Mouse (Mus musculus) stomach, embryonic 14.5 days (tissue): Measurements from ENCODE around the gene Actl6a. TPM values are rescaled to one million over a fixed set of nuclear protein-coding genes. Genes with fewer than 3 reads are reported as not detected.
"Not testable (repeated sequence)": the region's sequence is repeated elsewhere in the genome, so short reads cannot be mapped to it uniquely, and the experiment has no call there.

ENCODE experiments used
- ATAC-seq: fragments of 200-750 bp; cut with Nextera tagmentation; 2 replicates; pipeline ENCODE4 v1.8.0; 2017; ENCODE audit warnings: low read depth, moderate TSS enrichment; ENCODE audit not compliant: insufficient number of reproducible peaks, insufficient read depth, low FRiP score
- H3K27ac ChIP-seq: fragments of 300-500 bp; sonication (generic); 2 replicates; pipeline ENCODE4 v1.5.1; 2014; ENCODE audit warnings: mild to moderate bottlenecking, low read length, moderate library complexity, mixed read lengths
- H3K27me3 ChIP-seq: fragments of 300-500 bp; sonication (generic); 2 replicates; pipeline ENCODE4 v1.6.1; 2014; ENCODE audit warnings: low read length, control low read depth, mixed read lengths; ENCODE audit not compliant: control insufficient read depth, insufficient read depth
- H3K36me3 ChIP-seq: fragments of 300-500 bp; sonication (generic); 2 replicates; pipeline ENCODE4 v1.6.1; 2014; ENCODE audit warnings: mild to moderate bottlenecking, control low read depth, low read length, moderate library complexity, mixed read lengths; ENCODE audit not compliant: control insufficient read depth, insufficient read depth
- H3K4me1 ChIP-seq: fragments of 300-500 bp; sonication (generic); 2 replicates; pipeline ENCODE4 v1.6.1; 2014; ENCODE audit warnings: low read length, control low read depth, mixed read lengths; ENCODE audit not compliant: control insufficient read depth, insufficient read depth
- H3K4me2 ChIP-seq: fragments of 300-500 bp; sonication (generic); replicated peaks from 2 replicates; pipeline ENCODE4 v1.6.1; 2014; ENCODE audit warnings: low read depth, low read length, control low read depth
- H3K4me3 ChIP-seq: fragments of 300-500 bp; sonication (generic); 2 replicates; pipeline ENCODE4 v1.5.1; 2014; ENCODE audit warnings: low read depth, low read length, control low read depth
- H3K9ac ChIP-seq: fragments of 300-500 bp; sonication (generic); replicated peaks from 2 replicates; pipeline ENCODE4 v1.6.1; 2014; ENCODE audit warnings: low read depth, mild to moderate bottlenecking, control low read depth, low read length, moderate library complexity, mixed read lengths
- H3K9me3 ChIP-seq: fragments of 300-500 bp; sonication (generic); 2 replicates; pipeline ENCODE4 v1.6.1; 2016; ENCODE audit warnings: low read depth, low read length, control low read depth; ENCODE audit not compliant: control insufficient read depth
- WGBS: fragments of 180-500 bp; shearing (Covaris S2); extraction: QIAGEN DNeasy Blood & Tissue Kit; methylation state at CpG from one replicate; pipeline ENCODE4 v1.1.7; 2014; 5-methylcytosine and 5-hydroxymethylcytosine counted together
- polyA plus RNA-seq: library from polyadenylated mRNA; unstranded; fragments of >200 nt; fragmentation: Nextera tagmentation; extraction: Ambion mirVana; gene quantifications from 2 replicates; pipeline ENCODE4 v1.2.1, GENCODE M21; 2014

Gene Actl6a
- polyA plus RNA-seq, result 151 and 154 TPM in 2 replicates

GRCm38 (mm10) chr3:32705647-32706348 lies at the start of gene Actl6a:
TSS of gene Actl6a (plus strand) at chr3:32706298.
- H3K4me1 ChIP-seq, H3K36me3 ChIP-seq, H3K9ac ChIP-seq, H3K4me2 ChIP-seq, H3K27ac ChIP-seq, ATAC-seq, H3K27me3 ChIP-seq, H3K9me3 ChIP-seq, H3K4me3 ChIP-seq: not testable (repeated sequence)
- 80% methylated on average over 9 of the region's 9 CpGs for WGBS

DNA sequence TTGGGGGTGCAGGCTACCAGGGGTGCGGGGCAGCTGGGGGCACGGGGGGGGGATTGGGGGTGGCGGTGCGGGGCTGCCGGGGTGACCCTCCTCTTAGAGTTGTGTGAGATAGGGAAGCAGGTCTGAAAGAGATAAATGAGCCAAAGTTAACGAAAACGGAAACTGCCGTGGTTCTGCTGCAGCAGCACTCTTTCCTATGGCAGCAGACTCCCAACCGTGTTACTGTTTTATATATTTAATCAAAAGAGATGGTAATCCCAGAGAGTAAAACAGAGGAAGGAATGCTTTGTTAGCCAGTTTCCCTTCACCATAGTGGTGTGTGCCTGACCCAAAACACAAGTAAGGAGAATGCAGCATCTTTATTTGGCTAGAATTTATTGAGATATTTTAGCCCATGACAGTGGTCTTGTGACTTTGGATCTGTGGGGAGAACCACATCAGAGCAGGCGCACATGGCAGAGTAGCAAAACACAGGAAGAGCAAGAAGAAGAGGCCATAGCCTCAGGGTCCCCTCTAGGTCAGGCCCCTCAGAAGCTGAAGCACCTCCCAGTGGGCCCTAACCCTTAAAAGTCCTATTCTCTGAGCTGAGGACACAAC lies 49.6 kb upstream of the Actl6a start:
- Histone ChIP-seq H3K27ac (no peak overlapping the region), H3K36me3 (no peaks in the 10 kb centered on the region), H3K9me3 (no peaks in the 10 kb centered on the region), H3K4me3 (no peak overlapping the region), H3K27me3 (no peaks in the 10 kb centered on the region), H3K4me1 (no peaks in the 10 kb centered on the region), H3K4me2 (no peak overlapping the region), H3K9ac (no peak overlapping the region)
- ATAC-seq, result no peak
- WGBS, result 63% methylated on average over 10 of the region's 10 CpGs

DNA sequence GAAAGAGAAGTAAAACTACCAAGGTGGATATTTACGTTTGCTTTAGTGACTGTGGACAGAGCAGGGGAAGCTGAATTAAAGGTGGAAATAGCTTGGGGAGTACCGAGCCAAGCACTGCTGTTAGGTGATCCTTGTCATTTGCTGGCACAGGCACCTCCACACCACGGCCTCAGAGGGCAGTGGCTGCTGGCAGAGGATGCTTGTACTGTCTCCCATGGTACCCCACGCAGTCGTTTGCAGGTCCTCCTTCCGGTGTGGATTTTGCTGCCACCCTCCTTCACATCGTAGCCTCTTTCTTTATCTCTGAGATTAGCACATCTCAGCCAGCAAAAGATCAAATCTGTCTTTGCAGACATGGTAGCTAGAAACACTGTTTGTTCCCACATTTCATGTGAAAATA lies 47.7 kb upstream of the Actl6a start:
- Histone ChIP-seq H3K36me3 (no peaks in the 10 kb centered on the region), H3K27me3 (no peaks in the 10 kb centered on the region), H3K27ac (no peak overlapping the region), H3K4me3 (no peak overlapping the region), H3K9me3 (no peaks in the 10 kb centered on the region), H3K4me1 (no peaks in the 10 kb centered on the region), H3K4me2 (no peak overlapping the region; the same call in 1 of the 2 replicates), H3K9ac (no peak overlapping the region)
- ATAC-seq, result no peak
- WGBS, result 56% methylated on average over 7 of the region's 7 CpGs

DNA sequence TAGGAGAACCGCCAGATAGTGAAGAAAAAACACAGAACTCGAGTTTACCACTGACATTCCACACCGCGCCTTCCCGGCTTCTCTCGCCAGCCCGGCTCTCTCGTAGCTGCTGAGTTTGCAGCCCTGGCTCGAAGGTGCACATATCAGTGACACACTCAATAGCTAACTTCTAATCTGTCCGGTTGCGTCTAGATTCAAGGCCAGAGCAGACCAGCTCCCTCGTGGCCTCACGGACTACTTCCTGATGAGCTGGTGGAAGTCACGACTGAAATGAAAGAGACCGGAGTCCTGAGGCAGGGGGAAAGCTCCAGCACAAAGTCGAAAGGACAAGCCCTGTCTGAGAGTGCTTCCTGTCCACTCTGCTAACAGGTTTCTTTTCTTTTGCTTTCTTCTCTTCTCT lies 47.3 kb upstream of the Actl6a start:
- Histone ChIP-seq H3K9me3 (no peaks in the 10 kb centered on the region), H3K4me2 (no peak overlapping the region; the same call in 1 of the 2 replicates), H3K9ac (no peak overlapping the region), H3K36me3 (no peaks in the 10 kb centered on the region), H3K27ac (no peak overlapping the region), H3K27me3 (no peaks in the 10 kb centered on the region), H3K4me1 (no peaks in the 10 kb centered on the region), H3K4me3 (no peak overlapping the region)
- no peak for ATAC-seq
- WGBS, result 59% methylated on average over 16 of the region's 16 CpGs

- H3K4me1 ChIP-seq, result no peaks in the 10 kb centered on the region
- no peak overlapping the region for H3K4me3 ChIP-seq
- no peaks in the 10 kb centered on the region for H3K27me3 ChIP-seq
- ATAC-seq, result no peak
- H3K4me2 ChIP-seq, result no peak overlapping the region
- H3K9ac ChIP-seq, result no peak overlapping the region
- WGBS, result 91% methylated on average over 2 of the region's 2 CpGs
- H3K36me3 ChIP-seq, result no peaks in the 10 kb centered on the region
- H3K27ac ChIP-seq, result no peak overlapping the region
- H3K9me3 ChIP-seq, result no peaks in the 10 kb centered on the region
Observed at GRCm38 (mm10) chr3:32659506-32659905, 46.6 kb upstream of the Actl6a start.

DNA sequence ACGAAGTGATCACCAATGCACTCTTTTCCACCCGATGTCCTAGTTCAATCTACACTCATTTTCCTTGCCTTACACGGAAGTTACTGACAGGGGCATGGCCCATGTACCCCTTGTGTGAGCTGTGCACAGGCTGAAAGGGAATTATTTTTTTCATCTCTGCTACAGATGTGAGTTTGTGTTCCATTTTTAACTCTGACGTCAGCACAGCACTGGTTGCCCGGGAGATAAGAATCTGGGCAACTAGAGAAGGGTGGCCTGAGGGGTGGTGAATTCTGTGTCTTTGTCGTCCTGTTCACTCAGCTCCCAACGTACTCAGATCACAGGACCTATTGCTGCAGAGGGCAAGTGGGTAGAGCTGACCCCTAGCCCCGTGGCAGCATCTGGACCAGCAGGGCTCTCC lies 45.8 kb upstream of the Actl6a start:
- H3K27me3 ChIP-seq, result no peaks in the 10 kb centered on the region
- H3K9me3 ChIP-seq, result no peaks in the 10 kb centered on the region
- no peak overlapping the region for H3K4me3 ChIP-seq
- H3K4me1 ChIP-seq, result no peaks in the 10 kb centered on the region
- WGBS, result 60% methylated on average over 8 of the region's 8 CpGs
- no peaks in the 10 kb centered on the region for H3K36me3 ChIP-seq
- no peak overlapping the region for H3K9ac ChIP-seq
- H3K27ac ChIP-seq, result no peak overlapping the region
- ATAC-seq, result no peak
- no peak overlapping the region for H3K4me2 ChIP-seq

GRCm38 (mm10) chr3:32660831-32661555 lies 45.1 kb upstream of the Actl6a start:
- Histone ChIP-seq H3K27me3 (no peaks in the 10 kb centered on the region), H3K9me3 (no peaks in the 10 kb centered on the region), H3K4me1 (no peaks in the 10 kb centered on the region), H3K4me3 (no peak overlapping the region), H3K4me2 (no peak overlapping the region), H3K27ac (no peak overlapping the region), H3K36me3 (no peaks in the 10 kb centered on the region), H3K9ac (no peak overlapping the region)
- ATAC-seq, result no peak
- WGBS, result 56% methylated on average over 8 of the region's 8 CpGs

DNA sequence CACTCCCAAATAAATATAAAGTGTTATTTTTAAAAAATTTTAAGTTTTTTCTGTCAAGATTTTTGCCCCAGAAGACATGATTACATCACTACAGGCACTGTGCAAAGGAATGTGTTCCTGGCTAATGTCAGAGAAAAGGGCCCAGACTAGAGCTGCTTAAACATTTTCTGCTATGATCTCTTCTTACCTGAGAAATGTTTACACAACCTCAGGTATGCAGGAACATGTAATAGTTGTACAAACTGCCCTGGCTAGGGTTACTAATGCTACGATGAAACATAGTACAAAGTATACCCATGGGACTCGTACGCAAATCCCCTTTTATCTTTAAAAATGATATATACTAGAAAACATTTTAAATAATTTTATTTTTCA lies 44.6 kb upstream of the Actl6a start:
- no peaks in the 10 kb centered on the region for H3K36me3 ChIP-seq
- no peak overlapping the region for H3K4me2 ChIP-seq
- no peaks in the 10 kb centered on the region for H3K9me3 ChIP-seq
- H3K4me3 ChIP-seq, result no peak overlapping the region
- H3K27me3 ChIP-seq, result no peaks in the 10 kb centered on the region
- 81% methylated on average over 3 of the region's 3 CpGs for WGBS
- no peak overlapping the region for H3K27ac ChIP-seq
- H3K4me1 ChIP-seq, result no peaks in the 10 kb centered on the region
- no peak for ATAC-seq
- no peak overlapping the region for H3K9ac ChIP-seq
